30 mouse cellular contexts compared by ENCODE assay signal in the genomic region with DNA sequence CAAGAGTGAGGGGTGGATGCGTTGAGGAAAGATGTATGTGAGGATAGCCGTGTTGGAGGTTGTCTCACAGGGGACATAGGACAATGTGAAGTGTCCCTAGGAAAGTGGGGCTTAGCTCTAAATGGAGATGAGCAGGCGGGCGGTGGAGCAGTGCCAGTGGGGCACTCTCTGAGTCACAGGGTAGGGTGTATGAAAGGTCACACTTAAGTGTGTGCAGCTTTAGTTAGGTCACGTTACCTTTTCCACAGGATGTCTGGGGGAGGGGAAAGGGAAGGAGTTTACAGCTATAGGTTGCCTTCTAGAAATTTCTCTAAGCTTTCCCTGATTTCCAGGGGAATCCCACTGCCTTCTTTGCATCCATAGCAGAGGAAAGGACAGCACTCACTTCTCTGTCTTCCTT. TPM values are rescaled to one million over a fixed set of nuclear protein-coding genes. Genes with fewer than 3 reads are reported as not detected.
A peak's percentile ranks its signal among the peaks of the same experiment; 100 is the strongest.
DNase-seq lines count a peak whose midpoint lies in the region; ATAC-seq lines count a peak whose summit lies in the region.
"Had no signal": no experiment of that assay in that cellular context is flagged by ENCODE, and none has a peak within 500 bp of the region (broad histone marks: within the 10 kb centered on the region; RNA-seq: fewer than 3 reads in every experiment).

No protein-coding gene starts in this region.

- 0 out of 2 replicates have a peak, but pooled peaks have one; percentile 4 for ATAC-seq in heart, embryonic 15.5 days (replicated peaks; ENCODE audit: insufficient number of reproducible peaks, insufficient read depth, low FRiP score, low read depth)
- peak; percentile 62 for ATAC-seq in CD4-positive, CD25-positive, alpha-beta regulatory T cell, adult 4 months
- ATAC-seq in stomach, embryonic 16.5 days (ENCODE audit: insufficient read depth, low FRiP score) = no peak
- ATAC-seq: forebrain, embryonic 15.5 days; hindbrain, postnatal 0 days; intestine, embryonic 15.5 days; Patski had no signal

- H3K36me3 ChIP-seq in heart, embryonic 15.5 days = no peaks in the 10 kb centered on the region
- no peaks in the 10 kb centered on the region for H3K36me3 ChIP-seq in stomach, embryonic 16.5 days (ENCODE audit: control insufficient read depth, insufficient read depth, low read length)
- H3K36me3 ChIP-seq: embryonic facial prominence, embryonic 13.5 days; forebrain, embryonic 10.5 days; forebrain, embryonic 15.5 days; heart, embryonic 10.5 days; intestine, embryonic 15.5 days; limb, embryonic 13.5 days; lung, embryonic 15.5 days; neural tube, embryonic 12.5 days had no signal

- intact Hi-C loops in heart, postnatal 36 days (cut with DNase I) = no loop called here

- WGBS in heart, embryonic 15.5 days = 51% methylated on average over 5 of the region's 5 CpGs
- WGBS in stomach, embryonic 16.5 days = 78% methylated on average over 5 of the region's 5 CpGs

- no peak overlapping the region for H3K9ac ChIP-seq in heart, embryonic 15.5 days
- no peak overlapping the region for H3K9ac ChIP-seq in stomach, embryonic 16.5 days (ENCODE audit: low read length)
- H3K9ac ChIP-seq: embryonic facial prominence, embryonic 13.5 days; forebrain, embryonic 15.5 days; intestine, embryonic 15.5 days; limb, embryonic 13.5 days; lung, embryonic 15.5 days; neural tube, embryonic 12.5 days had no signal

- H3K27ac ChIP-seq in heart, embryonic 15.5 days = no peak overlapping the region
- no peak overlapping the region for H3K27ac ChIP-seq in stomach, embryonic 16.5 days (ENCODE audit: low read length)
- H3K27ac ChIP-seq: embryonic facial prominence, embryonic 13.5 days; forebrain, embryonic 10.5 days; forebrain, embryonic 15.5 days; heart, embryonic 10.5 days; hindbrain, postnatal 0 days; intestine, embryonic 15.5 days; limb, embryonic 13.5 days; lung, embryonic 15.5 days; neural tube, embryonic 12.5 days had no signal

- H3K4me2 ChIP-seq in heart, embryonic 15.5 days = peak overlapping the region; percentile 99
- peak overlapping the region; percentile 94 for H3K4me2 ChIP-seq in stomach, embryonic 16.5 days (ENCODE audit: low read depth, low read length)
- H3K4me2 ChIP-seq: embryonic facial prominence, embryonic 13.5 days; forebrain, embryonic 15.5 days; intestine, embryonic 15.5 days; liver, embryonic 11.5 days; lung, embryonic 15.5 days; midbrain, embryonic 11.5 days; neural tube, embryonic 12.5 days had no signal

- H3K27me3 ChIP-seq in heart, embryonic 15.5 days = peaks cover 52% of the 10 kb centered on the region
- H3K27me3 ChIP-seq in stomach, embryonic 16.5 days (ENCODE audit: control insufficient read depth, insufficient read depth, low read length) = no peaks in the 10 kb centered on the region; the same call in 1 of the 2 replicates
- H3K27me3 ChIP-seq: Patski had no signal

- H3K4me3 ChIP-seq in heart, embryonic 15.5 days = no peak overlapping the region
- H3K4me3 ChIP-seq in stomach, embryonic 16.5 days (replicated peaks; ENCODE audit: low read length) = peak overlapping the region; percentile 68; the same call in 1 of the 2 replicates
- H3K4me3 ChIP-seq: embryonic facial prominence, embryonic 13.5 days; forebrain, embryonic 10.5 days; forebrain, embryonic 15.5 days; heart, embryonic 10.5 days; intestine, embryonic 15.5 days; limb, embryonic 13.5 days; lung, embryonic 15.5 days; myocyte; neural tube, embryonic 12.5 days had no signal

- peaks cover 31% of the 10 kb centered on the region for H3K4me1 ChIP-seq in heart, embryonic 15.5 days (replicated peaks)
- peaks cover 9% of the 10 kb centered on the region; the same call in 1 of the 2 replicates for H3K4me1 ChIP-seq in stomach, embryonic 16.5 days (ENCODE audit: control insufficient read depth, insufficient read depth, low read length)

- peak; percentile 32 to 35 for DNase-seq in adrenal gland, postnatal 36 days
- DNase-seq in adrenal gland, postnatal 4 days (ENCODE audit: low spot score in 2 of 2) = no peak
- DNase-seq in heart, postnatal 36 days = no peak
- no peak for DNase-seq in ovary, adult 18-20 months (ENCODE audit: low spot score)
- DNase-seq: B cell, adult 2 months; cerebellum, adult 18-20 months; kidney, adult 2 months; kidney, postnatal 4 days; right cerebral cortex, postnatal 4 days; thymus, adult 18-20 months; thymus, postnatal 36 days had no signal

- no peaks in the 10 kb centered on the region for H3K9me3 ChIP-seq in heart, embryonic 15.5 days (replicated peaks)
- H3K9me3 ChIP-seq in stomach, embryonic 16.5 days (replicated peaks; ENCODE audit: control insufficient read depth, low read length) = no peaks in the 10 kb centered on the region
- H3K9me3 ChIP-seq: embryonic facial prominence, embryonic 13.5 days; forebrain, embryonic 10.5 days; forebrain, embryonic 15.5 days; heart, embryonic 10.5 days; intestine, embryonic 15.5 days; limb, embryonic 13.5 days; lung, embryonic 15.5 days; neural tube, embryonic 12.5 days had no signal

RNA-seq across cellular contexts. Expression of a gene that starts 2.0 kb away (rescaled TPM):
- total RNA-seq in adrenal gland, postnatal 36 days (2021) = under 1 TPM in 1 of 2 experiments, not detected in 1; 0.86 TPM
- 1 to 10 TPM in 1 of 2 experiments, under 1 TPM in 1; 0.23 to 1.6 TPM for total RNA-seq in adrenal gland, postnatal 4 days (2021)
- 1.0 and 2.8 TPM in 2 replicates for polyA plus RNA-seq in heart, embryonic 15.5 days (2015; fragmentation: Nextera tagmentation; extraction: Ambion mirVana)
- not detected for total RNA-seq in heart, postnatal 36 days (2021)
- polyA plus RNA-seq in CD4-positive, CD25-positive, alpha-beta regulatory T cell, adult 4 months (2017; shearing (Covaris generic)) = under 1 TPM; 0.19 to 0.79 TPM
- polyA plus RNA-seq in stomach, embryonic 16.5 days (2015; fragmentation: Nextera tagmentation; extraction: Ambion mirVana) = 20.8 and 26.4 TPM in 2 replicates
- total RNA-seq: gastrocnemius, adult 8-10 months; gastrocnemius, postnatal 4 days; MEL had no signal

Comparison
In these comparisons a context has a peak if more than half of its experiments do, and no peak if none do; other contexts are left out.
1. DNase-seq: peak in adrenal gland, postnatal 36 days (2 of 2); none in adrenal gland, postnatal 4 days (0 of 2), heart, postnatal 36 days (0 of 2) and ovary, adult 18-20 months (single experiment).